Mouse (Mus musculus) heart, embryonic 11.5 days (tissue): ENCODE results near the gene Adgrl3. TPM values are rescaled to one million over a fixed set of nuclear protein-coding genes. Genes with fewer than 3 reads are reported as not detected.

Experiments used
- ATAC-seq: fragments of 200-750 bp; cut with Nextera tagmentation; replicated peaks from 2 replicates; pipeline ENCODE4 v1.8.0; 2017; ENCODE audit warnings: moderate library complexity; ENCODE audit not compliant: insufficient number of reproducible peaks, low FRiP score, low TSS enrichment
- H3K27ac ChIP-seq: fragments of 300-500 bp; sonication (generic); 2 replicates; pipeline ENCODE4 v1.5.1; 2014; ENCODE audit warnings: mild to moderate bottlenecking, low read depth, low read length
- H3K27me3 ChIP-seq: fragments of 300-500 bp; sonication (generic); 2 replicates; pipeline ENCODE4 v1.6.1; 2014; ENCODE audit warnings: mild to moderate bottlenecking, low read length, mixed read lengths; ENCODE audit not compliant: control insufficient read depth, insufficient read depth
- H3K36me3 ChIP-seq: fragments of 300-500 bp; sonication (generic); 2 replicates; pipeline ENCODE4 v1.6.1; 2014; ENCODE audit warnings: mild to moderate bottlenecking, low read length, moderate library complexity, mixed read lengths; ENCODE audit not compliant: control insufficient read depth, insufficient read depth
- H3K4me1 ChIP-seq: fragments of 300-500 bp; sonication (generic); 2 replicates; pipeline ENCODE4 v1.6.1; 2014; ENCODE audit warnings: low read length; ENCODE audit not compliant: control insufficient read depth, insufficient read depth
- H3K4me2 ChIP-seq: fragments of 300-500 bp; sonication (generic); 2 replicates; pipeline ENCODE4 v1.6.1; 2014; ENCODE audit warnings: mild to moderate bottlenecking, moderate library complexity
- H3K4me3 ChIP-seq: fragments of 300-500 bp; sonication (generic); 2 replicates; pipeline ENCODE4 v1.5.1; 2014; ENCODE audit warnings: low read depth, low read length
- H3K9ac ChIP-seq: fragments of 300-500 bp; sonication (generic); 2 replicates; pipeline ENCODE4 v1.6.1; 2014; ENCODE audit warnings: mild to moderate bottlenecking, low read depth, low read length, moderate library complexity
- H3K9me3 ChIP-seq: fragments of 300-500 bp; sonication (generic); replicated peaks from 2 replicates; pipeline ENCODE4 v1.6.1; 2016; ENCODE audit warnings: low read length; ENCODE audit not compliant: control insufficient read depth
- WGBS: fragments of 180-500 bp; shearing (Covaris S2); extraction: QIAGEN DNeasy Blood & Tissue Kit; methylation state at CpG from one replicate; pipeline ENCODE4 v1.1.7; 2014; ENCODE audit not compliant: insufficient replicate concordance; 5-methylcytosine and 5-hydroxymethylcytosine counted together
- polyA plus RNA-seq: library from polyadenylated mRNA; unstranded; fragments of >200 nt; fragmentation: Nextera tagmentation; extraction: Ambion mirVana; gene quantifications from 2 replicates; pipeline ENCODE4 v1.2.1, GENCODE M21; 2014

The Adgrl3 gene
- polyA plus RNA-seq, 1 experiment from 2014 or later, result 9.9 TPM

DNA sequence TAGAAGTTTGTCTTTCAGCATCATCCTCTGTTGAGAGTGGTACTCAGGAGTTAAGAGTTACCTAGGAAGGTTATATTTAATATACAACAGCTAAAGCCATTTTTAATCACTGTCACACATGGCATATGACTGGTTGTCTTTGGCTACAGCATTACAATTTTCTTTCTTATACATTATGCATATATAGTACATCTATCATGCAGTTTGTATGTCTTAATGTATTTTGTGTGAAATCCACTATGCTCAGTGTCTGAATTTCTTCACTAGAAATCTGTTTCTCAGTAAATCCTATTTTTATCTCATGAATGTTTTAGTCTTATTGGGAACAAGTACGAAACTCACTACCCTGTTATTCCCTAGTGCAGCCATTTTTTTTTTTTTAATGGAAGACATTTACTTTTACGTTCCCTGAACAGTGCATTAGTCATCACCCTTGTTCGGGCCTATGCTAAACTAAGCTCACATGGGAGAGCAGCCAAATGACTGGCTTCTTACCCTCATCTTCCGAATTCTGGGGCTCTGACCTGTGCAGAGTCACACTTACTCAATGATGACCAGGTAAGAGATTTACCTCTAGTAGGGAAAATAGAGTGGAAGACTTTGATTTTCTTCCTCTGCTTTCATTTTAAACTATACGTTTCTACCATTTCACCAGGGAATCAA lies 63.9 kb downstream of the Adgrl3 start:
- Histone ChIP-seq H3K36me3 (no peaks in the 10 kb centered on the region), H3K9ac (no peak overlapping the region), H3K9me3 (no peaks in the 10 kb centered on the region), H3K4me1 (no peaks in the 10 kb centered on the region), H3K27me3 (no peaks in the 10 kb centered on the region), H3K27ac (no peak overlapping the region), H3K4me2 (no peak overlapping the region), H3K4me3 (no peak overlapping the region)
- 76% methylated on average over 5 of the region's 5 CpGs for WGBS
- ATAC-seq, result no peak

DNA sequence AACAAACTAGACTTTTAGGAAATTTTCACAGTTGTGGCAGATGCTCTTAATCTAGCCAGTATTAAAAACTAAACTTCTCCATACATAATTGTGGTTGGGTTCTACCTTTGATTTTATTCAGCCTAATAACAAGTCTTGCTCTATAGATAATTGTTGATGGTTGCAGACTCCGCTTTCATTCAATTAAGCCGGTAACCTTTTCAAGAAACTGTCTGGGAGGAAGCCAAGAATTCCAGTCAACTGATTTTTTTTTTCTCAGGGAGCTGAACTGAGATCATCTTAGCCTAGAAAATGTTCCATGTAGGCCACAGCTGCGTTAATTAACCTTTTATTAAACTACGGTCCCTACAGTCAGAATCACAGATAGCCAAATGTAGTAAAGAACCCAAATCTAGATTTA lies 65.2 kb downstream of the Adgrl3 start:
- ATAC-seq, result no peak
- WGBS, result 72% methylated on average over 4 of the region's 4 CpGs
- H3K27me3 ChIP-seq, result no peaks in the 10 kb centered on the region
- no peaks in the 10 kb centered on the region for H3K9me3 ChIP-seq
- no peaks in the 10 kb centered on the region for H3K4me1 ChIP-seq
- no peak overlapping the region for H3K9ac ChIP-seq
- H3K27ac ChIP-seq, result no peak overlapping the region
- no peaks in the 10 kb centered on the region for H3K36me3 ChIP-seq
- no peak overlapping the region for H3K4me2 ChIP-seq
- no peak overlapping the region for H3K4me3 ChIP-seq

DNA sequence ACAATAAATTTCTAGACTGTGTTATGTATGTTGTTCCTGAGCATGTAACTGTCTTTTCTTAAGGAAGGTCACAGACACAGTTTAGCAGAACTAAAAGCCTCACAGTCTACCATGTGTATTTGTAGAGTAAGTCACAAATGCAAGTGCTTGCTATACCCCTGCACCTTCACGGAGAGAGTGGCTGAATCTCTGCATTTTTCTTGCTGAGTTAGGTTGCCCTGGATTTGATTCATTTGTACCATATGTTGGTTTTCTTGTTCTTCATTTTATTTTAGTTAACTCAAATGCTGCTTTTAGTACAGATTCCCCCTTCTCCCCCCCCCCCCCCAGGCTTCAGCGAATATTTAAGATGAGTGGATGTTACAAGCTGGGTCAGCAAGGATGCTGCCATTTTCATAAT lies 68.7 kb downstream of the Adgrl3 start:
- 82% methylated on average over 2 of the region's 2 CpGs for WGBS
- Histone ChIP-seq H3K4me1 (no peaks in the 10 kb centered on the region), H3K36me3 (no peaks in the 10 kb centered on the region), H3K4me2 (no peak overlapping the region), H3K27me3 (no peaks in the 10 kb centered on the region), H3K9ac (no peak overlapping the region), H3K9me3 (no peaks in the 10 kb centered on the region), H3K4me3 (no peak overlapping the region), H3K27ac (no peak overlapping the region)
- ATAC-seq, result no peak

DNA sequence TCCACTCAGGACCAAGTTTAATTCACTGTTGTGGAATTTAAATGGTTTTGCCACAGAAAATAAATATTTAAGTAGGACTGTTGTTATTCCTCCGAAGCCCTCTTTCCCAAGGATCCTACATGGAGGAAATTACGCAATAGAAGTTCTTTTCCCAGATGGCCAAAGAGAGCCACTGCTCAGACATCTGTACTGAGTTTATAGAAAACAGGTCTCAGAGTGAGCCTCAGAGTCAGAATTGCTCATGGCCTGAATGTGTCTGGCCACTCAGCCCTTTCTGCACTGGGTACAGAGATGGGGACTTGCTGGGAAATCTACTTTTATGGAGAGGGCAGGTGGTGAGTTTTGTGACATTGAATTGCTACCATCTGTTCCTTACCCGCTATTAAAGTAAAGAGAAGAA lies 74.7 kb downstream of the Adgrl3 start:
- ATAC-seq, result no peak
- no peaks in the 10 kb centered on the region for H3K9me3 ChIP-seq
- H3K4me2 ChIP-seq, result no peak overlapping the region
- no peaks in the 10 kb centered on the region for H3K36me3 ChIP-seq
- H3K9ac ChIP-seq, result no peak overlapping the region
- 89% methylated on average over 3 of the region's 3 CpGs for WGBS
- H3K27me3 ChIP-seq, result no peaks in the 10 kb centered on the region
- H3K4me1 ChIP-seq, result no peaks in the 10 kb centered on the region
- no peak overlapping the region for H3K4me3 ChIP-seq
- H3K27ac ChIP-seq, result no peak overlapping the region

DNA sequence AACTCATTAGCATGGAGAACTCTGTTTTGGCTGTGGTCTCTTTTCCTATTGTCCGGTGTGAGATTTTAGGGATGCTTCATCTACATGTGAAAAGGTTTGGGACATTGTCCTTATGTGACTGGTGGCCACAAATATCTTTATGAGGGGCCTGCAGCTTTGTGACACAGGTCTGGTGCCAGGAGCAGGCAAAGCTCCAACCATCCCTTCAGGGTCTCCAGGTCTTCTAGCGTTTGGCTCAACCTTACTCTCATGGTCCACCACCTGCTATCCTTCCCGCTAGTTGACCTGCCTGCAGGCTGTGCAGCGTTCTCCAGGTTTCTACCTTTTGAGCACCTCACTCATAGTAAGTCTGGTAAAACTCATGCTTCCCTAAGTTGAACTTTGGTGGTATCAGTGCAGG lies 77.2 kb downstream of the Adgrl3 start:
- no peak for ATAC-seq
- no peaks in the 10 kb centered on the region for H3K9me3 ChIP-seq
- no peak overlapping the region for H3K4me3 ChIP-seq
- WGBS, result 88% methylated on average over 4 of the region's 4 CpGs
- no peak overlapping the region for H3K9ac ChIP-seq
- H3K4me2 ChIP-seq, result no peak overlapping the region
- no peaks in the 10 kb centered on the region for H3K36me3 ChIP-seq
- no peaks in the 10 kb centered on the region for H3K27me3 ChIP-seq
- no peaks in the 10 kb centered on the region for H3K4me1 ChIP-seq
- H3K27ac ChIP-seq, result no peak overlapping the region

DNA sequence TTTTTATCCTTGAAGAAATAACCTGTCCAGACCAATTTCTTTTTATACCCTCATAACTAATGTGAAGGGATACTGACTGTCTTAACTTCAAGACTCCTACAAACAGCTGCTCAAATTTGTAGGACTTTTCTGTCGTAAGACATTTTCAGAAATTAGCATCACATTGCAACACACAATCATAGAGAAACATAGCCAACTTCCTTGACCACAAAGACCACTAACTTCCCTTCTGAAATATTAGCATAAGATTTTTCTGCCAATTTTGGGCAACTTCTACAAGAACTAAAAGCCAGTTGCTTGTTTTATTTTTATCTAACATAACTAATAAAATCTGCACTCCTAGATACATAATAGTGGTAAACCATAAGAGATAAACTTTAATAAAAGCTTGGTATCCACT lies 87.5 kb downstream of the Adgrl3 start:
- H3K4me2 ChIP-seq, result no peak overlapping the region
- no peak overlapping the region for H3K4me3 ChIP-seq
- no peak overlapping the region for H3K9ac ChIP-seq
- ATAC-seq, result no peak
- no peaks in the 10 kb centered on the region for H3K27me3 ChIP-seq
- no peak overlapping the region for H3K27ac ChIP-seq
- no peaks in the 10 kb centered on the region for H3K36me3 ChIP-seq
- H3K4me1 ChIP-seq, result no peaks in the 10 kb centered on the region
- H3K9me3 ChIP-seq, result no peaks in the 10 kb centered on the region
- 98% methylated on average over 1 of the region's 1 CpGs for WGBS

DNA sequence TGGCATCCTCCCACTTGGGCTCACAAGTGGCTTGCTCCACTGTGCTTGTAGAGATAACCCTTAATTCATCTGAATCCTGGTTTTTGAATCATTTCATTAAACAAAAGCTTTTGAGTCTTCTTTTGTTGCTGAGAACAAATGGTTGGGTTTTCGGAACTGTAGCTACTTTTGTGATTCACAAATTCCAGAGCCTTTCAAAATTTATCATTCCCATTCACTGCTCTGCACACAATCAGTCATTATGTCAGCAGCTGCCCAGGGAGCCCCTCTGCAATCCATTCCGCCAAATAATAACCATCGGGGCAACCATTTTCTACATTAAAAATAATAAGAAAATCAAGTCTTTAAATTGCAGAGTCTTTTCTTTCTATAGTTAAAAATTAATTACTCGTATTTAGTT lies 104.5 kb downstream of the Adgrl3 start:
- Histone ChIP-seq H3K27me3 (no peaks in the 10 kb centered on the region), H3K4me1 (no peaks in the 10 kb centered on the region), H3K4me3 (no peak overlapping the region), H3K27ac (no peak overlapping the region), H3K36me3 (no peaks in the 10 kb centered on the region), H3K4me2 (no peak overlapping the region), H3K9ac (no peak overlapping the region), H3K9me3 (no peaks in the 10 kb centered on the region)
- no peak for ATAC-seq
- WGBS, result 69% methylated on average over 4 of the region's 4 CpGs

DNA sequence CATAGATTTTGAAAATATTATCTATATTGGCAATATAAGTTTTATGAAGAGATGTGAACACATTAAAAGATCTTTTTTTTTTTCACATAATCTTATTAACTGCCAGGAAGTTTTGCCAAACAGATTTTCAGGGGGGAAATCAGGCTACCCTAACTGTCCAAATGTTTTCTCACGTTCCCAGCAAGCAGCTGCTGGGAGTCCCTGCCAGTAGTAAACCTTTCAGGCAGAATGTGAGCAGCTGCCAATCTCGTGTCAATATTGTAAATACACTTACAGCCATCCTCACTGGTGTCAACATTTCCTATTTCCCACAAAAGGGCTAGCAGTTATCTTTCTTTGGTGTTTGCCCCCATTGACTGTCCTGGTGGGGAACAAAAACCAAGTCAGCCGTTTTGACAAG lies 107.7 kb downstream of the Adgrl3 start:
- H3K4me2 ChIP-seq, result no peak overlapping the region
- ATAC-seq, result no peak
- H3K27me3 ChIP-seq, result no peaks in the 10 kb centered on the region
- H3K36me3 ChIP-seq, result no peaks in the 10 kb centered on the region
- 58% methylated on average over 3 of the region's 3 CpGs for WGBS
- H3K9me3 ChIP-seq, result no peaks in the 10 kb centered on the region
- no peaks in the 10 kb centered on the region for H3K4me1 ChIP-seq
- H3K9ac ChIP-seq, result no peak overlapping the region
- no peak overlapping the region for H3K4me3 ChIP-seq
- H3K27ac ChIP-seq, result no peak overlapping the region

DNA sequence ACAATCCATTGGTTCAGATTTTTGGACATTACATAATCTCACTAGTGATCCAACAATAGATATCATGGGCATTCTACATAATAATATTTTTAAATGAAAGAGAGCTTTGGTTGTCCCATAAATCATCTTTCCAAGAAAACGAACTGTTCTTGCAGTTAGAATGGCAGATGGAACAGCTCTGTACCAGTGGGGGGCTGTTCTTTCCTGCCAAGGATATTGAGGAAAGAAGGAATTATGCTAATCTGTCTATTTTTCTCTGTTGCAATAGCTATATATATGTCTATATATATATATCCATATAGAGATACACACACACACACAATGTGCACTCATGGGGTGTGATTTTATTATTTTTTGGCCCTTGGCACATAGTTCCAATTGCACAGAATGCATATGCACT lies 116.5 kb downstream of the Adgrl3 start:
- Histone ChIP-seq H3K9ac (no peak overlapping the region), H3K27ac (no peak overlapping the region), H3K4me3 (no peak overlapping the region), H3K4me1 (no peaks in the 10 kb centered on the region), H3K9me3 (no peaks in the 10 kb centered on the region), H3K4me2 (no peak overlapping the region), H3K27me3 (no peaks in the 10 kb centered on the region), H3K36me3 (no peaks in the 10 kb centered on the region)
- WGBS, result 76% methylated on average over 1 of the region's 1 CpGs
- ATAC-seq, result no peak
